24 mouse cellular contexts compared by ENCODE assay signal in genomic region chr5:36996410-36996809, GRCm38 (mm10). TPM values are rescaled to one million over a fixed set of nuclear protein-coding genes. Genes with fewer than 3 reads are reported as not detected.
A peak's percentile ranks its signal among the peaks of the same experiment; 100 is the strongest.
DNase-seq lines count a peak whose midpoint lies in the region; ATAC-seq lines count a peak whose summit lies in the region.
"Had no signal": no experiment of that assay in that cellular context is flagged by ENCODE, and none has a peak within 500 bp of the region (broad histone marks: within the 10 kb centered on the region; RNA-seq: fewer than 3 reads in every experiment).

No protein-coding gene starts in this region.

- no peak overlapping the region for H3K9ac ChIP-seq in midbrain, embryonic 11.5 days (ENCODE audit: low read length)
- H3K9ac ChIP-seq in midbrain, embryonic 14.5 days (replicated peaks; ENCODE audit: low read length) = no peak overlapping the region
- H3K9ac ChIP-seq: heart, embryonic 12.5 days; hindbrain, embryonic 14.5 days; liver, postnatal 0 days; midbrain, embryonic 15.5 days had no signal

- no peak overlapping the region for H3K4me2 ChIP-seq in midbrain, embryonic 11.5 days
- no peak overlapping the region for H3K4me2 ChIP-seq in midbrain, embryonic 14.5 days (ENCODE audit: low read length)
- H3K4me2 ChIP-seq: heart, embryonic 12.5 days; hindbrain, embryonic 14.5 days; midbrain, embryonic 15.5 days had no signal

- WGBS in midbrain, embryonic 11.5 days = 89% methylated on average over 14 of the region's 14 CpGs
- 86% methylated on average over 14 of the region's 14 CpGs for WGBS in midbrain, embryonic 14.5 days

- H3K27ac ChIP-seq in midbrain, embryonic 11.5 days (ENCODE audit: low read depth, low read length) = no peak overlapping the region
- no peak overlapping the region for H3K27ac ChIP-seq in midbrain, embryonic 14.5 days (replicated peaks; ENCODE audit: low read depth, low read length)
- H3K27ac ChIP-seq in brown adipose tissue, adult 24 weeks (replicated peaks; ENCODE audit: low read depth, low read length) = 0 out of 2 replicates have a peak overlapping the region, but pooled peaks have one; percentile 11
- H3K27ac ChIP-seq: hindbrain, embryonic 14.5 days; limb, embryonic 10.5 days; midbrain, embryonic 15.5 days had no signal

- no peaks in the 10 kb centered on the region for H3K27me3 ChIP-seq in midbrain, embryonic 11.5 days (ENCODE audit: control insufficient read depth, insufficient read depth, low read length)
- no peaks in the 10 kb centered on the region for H3K27me3 ChIP-seq in midbrain, embryonic 14.5 days (ENCODE audit: control insufficient read depth, insufficient read depth, low read length)
- H3K27me3 ChIP-seq: midbrain, embryonic 15.5 days had no signal

- H3K4me3 ChIP-seq in midbrain, embryonic 11.5 days (ENCODE audit: low read depth, low read length) = no peak overlapping the region
- no peak overlapping the region for H3K4me3 ChIP-seq in midbrain, embryonic 14.5 days (replicated peaks; ENCODE audit: low read depth, low read length)
- no peak overlapping the region for H3K4me3 ChIP-seq in brown adipose tissue, adult 24 weeks (ENCODE audit: insufficient read depth, low read depth, low read length)
- H3K4me3 ChIP-seq: heart, embryonic 12.5 days; limb, embryonic 10.5 days; midbrain, embryonic 15.5 days had no signal

- no peaks in the 10 kb centered on the region for H3K9me3 ChIP-seq in midbrain, embryonic 11.5 days (ENCODE audit: control insufficient read depth, low read length)
- H3K9me3 ChIP-seq in midbrain, embryonic 14.5 days (ENCODE audit: control insufficient read depth, low read length) = no peaks in the 10 kb centered on the region
- H3K9me3 ChIP-seq: heart, embryonic 12.5 days; limb, embryonic 10.5 days; midbrain, embryonic 15.5 days had no signal

- peak; percentile 17 for DNase-seq in CD4-positive, CD25-positive, alpha-beta regulatory T cell, adult 2 months (ENCODE audit: low read depth, low spot score)
- peak; percentile 17 for DNase-seq in midbrain, embryonic 11.5 days (ENCODE audit: low spot score, missing footprints)
- no peak for DNase-seq in midbrain, embryonic 14.5 days
- no peak for DNase-seq in cerebellum, adult 9-11 months
- no peak for DNase-seq in layer of hippocampus, adult 8-10 months (ENCODE audit: low spot score in 2 of 2)
- DNase-seq: adrenal gland, adult 2 months; cerebellum, adult 11 months; cerebellum, postnatal 25 days; embryo, embryonic 11 days; heart, adult 11 months; heart, postnatal 14 days; kidney, postnatal 36 days; layer of hippocampus, adult 9-11 months; liver, postnatal 0 days; lung, postnatal 10 days; thymus, postnatal 25 days had no signal

- H3K4me1 ChIP-seq in midbrain, embryonic 11.5 days (ENCODE audit: control insufficient read depth, insufficient read depth, low read length) = peaks cover 3% of the 10 kb centered on the region
- no peaks in the 10 kb centered on the region for H3K4me1 ChIP-seq in midbrain, embryonic 14.5 days (ENCODE audit: control insufficient read depth, insufficient read depth, low read length)
- H3K4me1 ChIP-seq in brown adipose tissue, adult 24 weeks (ENCODE audit: control insufficient read depth, insufficient read depth, insufficient read length, low read length) = no peaks in the 10 kb centered on the region
- H3K4me1 ChIP-seq: heart, embryonic 12.5 days; limb, embryonic 10.5 days; midbrain, embryonic 15.5 days had no signal

- H3K36me3 ChIP-seq in midbrain, embryonic 11.5 days (ENCODE audit: control insufficient read depth, insufficient read depth, low read length) = no peaks in the 10 kb centered on the region
- H3K36me3 ChIP-seq in midbrain, embryonic 14.5 days (ENCODE audit: control insufficient read depth, insufficient read depth, low read length) = no peaks in the 10 kb centered on the region
- H3K36me3 ChIP-seq: heart, embryonic 12.5 days; limb, embryonic 10.5 days; midbrain, embryonic 15.5 days had no signal

- no peak for ATAC-seq in CD4-positive, CD25-positive, alpha-beta regulatory T cell, adult 4 months
- ATAC-seq in midbrain, embryonic 11.5 days (ENCODE audit: low FRiP score) = no peak
- ATAC-seq in midbrain, embryonic 14.5 days (ENCODE audit: low FRiP score, low TSS enrichment) = no peak
- 0 out of 2 replicates have a peak, but pooled peaks have one; percentile 10 for ATAC-seq in neutrophil, adult 5-6 weeks (ENCODE audit: extremely low read depth, insufficient number of reproducible peaks, low FRiP score, poor library complexity, severe bottlenecking)
- ATAC-seq: intestine, embryonic 16.5 days; liver, postnatal 0 days; midbrain, embryonic 15.5 days had no signal

RNA-seq across cellular contexts. Expression of gene Wfs1, which starts 7.4 kb away (rescaled TPM):
- 1 to 10 TPM in 1 of 2 experiments, under 1 TPM in 1; 0.81 to 1.7 TPM for polyA plus RNA-seq in CD4-positive, CD25-positive, alpha-beta regulatory T cell, adult 4 months (2017; shearing (Covaris generic))
- polyA plus RNA-seq in midbrain, embryonic 11.5 days (2014; fragmentation: Nextera tagmentation; extraction: Ambion mirVana) = 6.4 and 7.0 TPM in 2 replicates
- 4.6 and 5.2 TPM in 2 replicates for polyA plus RNA-seq in midbrain, embryonic 14.5 days (2014; fragmentation: Nextera tagmentation; extraction: Ambion mirVana)
- 13.6 and 14.2 TPM in 2 replicates for polyA plus RNA-seq in brown adipose tissue, adult 24 weeks (2012; ENCODE audit: insufficient read depth, insufficient read length, missing spikeins)
- 2.3 and 2.6 TPM in 2 replicates for total RNA-seq in neutrophil, adult 5-6 weeks (2017)
- total RNA-seq in layer of hippocampus, adult 8-10 months (2022) = 100 to 1,000 TPM; 141 to 176 (median 159) TPM

Comparison
In these comparisons a context has a peak if more than half of its experiments do, and no peak if none do; other contexts are left out.
1. DNase-seq: peak in CD4-positive, CD25-positive, alpha-beta regulatory T cell, adult 2 months (single experiment) and midbrain, embryonic 11.5 days (single experiment); none in midbrain, embryonic 14.5 days (single experiment), cerebellum, adult 9-11 months (single experiment) and layer of hippocampus, adult 8-10 months (0 of 2).